Mouse (Mus musculus) cortical plate, adult 2 months (tissue): ENCODE data around the gene Dus1l. TPM values are rescaled to one million over a fixed set of nuclear protein-coding genes. Genes with fewer than 3 reads are reported as not detected.

Source experiments
- H3K27ac ChIP-seq: fragments of 200-500 bp; 2 replicates; pipeline ENCODE4 v1.5.1; 2012; ENCODE audit warnings: low read length, control low read depth, inconsistent platforms; ENCODE audit not compliant: insufficient read depth
- H3K4me1 ChIP-seq: fragments of 200-500 bp; 2 replicates; pipeline ENCODE4 v1.6.1; 2011; ENCODE audit warnings: low read length; ENCODE audit not compliant: control insufficient read depth, insufficient read depth
- H3K4me3 ChIP-seq: fragments of 200-500 bp; 2 replicates; pipeline ENCODE4 v1.5.1; 2011; ENCODE audit warnings: mild to moderate bottlenecking, low read length, control low read depth; ENCODE audit not compliant: insufficient read depth
- CTCF ChIP-seq: fragments of 200-500 bp; IDR thresholded peaks from 2 replicates; pipeline ENCODE4 v1.5.1; 2011; ENCODE audit warnings: mild to moderate bottlenecking, control low read depth, low read length; ENCODE audit not compliant: insufficient read depth; ENCODE audit errors: extremely low read depth
- POLR2A ChIP-seq: fragments of 200-500 bp; IDR thresholded peaks from 2 replicates; pipeline ENCODE4 v1.6.1; 2011; ENCODE audit warnings: mild to moderate bottlenecking, low read length, control low read depth; ENCODE audit not compliant: insufficient read depth; ENCODE audit errors: extremely low read depth
- polyA plus RNA-seq: library from polyadenylated mRNA; depleted of rRNA; stranded (reverse); fragments of >200 nt; gene quantifications from 2 replicates; pipeline ENCODE4 v1.2.3, GENCODE M21; 2012

Dus1l gene
- polyA plus RNA-seq, 1 experiment, result 49.8 TPM

GRCm38 (mm10) chr11:120826016-120826953, 30.1 kb upstream of the Dus1l start:
- no peak overlapping the region for H3K27ac ChIP-seq
- no peak for TF ChIP-seq POLR2A
- no peak for TF ChIP-seq CTCF
- no peaks in the 10 kb centered on the region for H3K4me1 ChIP-seq
- H3K4me3 ChIP-seq, result no peak overlapping the region

- TF ChIP-seq POLR2A (no peak), CTCF (no peak)
- H3K4me1 ChIP-seq, result no peaks in the 10 kb centered on the region
- H3K27ac ChIP-seq, result no peak overlapping the region
- peak overlapping the region; percentile 62; the same call in 1 of the 2 replicates for H3K4me3 ChIP-seq
Measured at GRCm38 (mm10) chr11:120825289-120825863, 29.2 kb upstream of the Dus1l start.

GRCm38 (mm10) chr11:120824787-120825288, 28.6 kb upstream of the Dus1l start:
- Histone ChIP-seq H3K4me3 (peak overlapping the region; percentile 62), H3K27ac (peak overlapping the region; percentile 98), H3K4me1 (no peaks in the 10 kb centered on the region)
- TF ChIP-seq CTCF (no peak), POLR2A (no peak; the same call in 1 of the 2 replicates)

GRCm38 (mm10) chr11:120823956-120824786, 28.0 kb upstream of the Dus1l start, which contains the start of gene Fasn:
Gene Fasn (minus strand): TSS chr11:120824547.
- no peaks in the 10 kb centered on the region for H3K4me1 ChIP-seq
- peak; percentile 96 for TF ChIP-seq POLR2A
- TF ChIP-seq CTCF, result no peak
- peak within 1 kb of the TSS; percentile 98 for H3K27ac ChIP-seq
- H3K4me3 ChIP-seq, result peak within 1 kb of the TSS; percentile 62

GRCm38 (mm10) chr11:120823551-120823947, 27.3 kb upstream of the Dus1l start:
- no peak for TF ChIP-seq CTCF
- no peak for TF ChIP-seq POLR2A
- Histone ChIP-seq H3K4me3 (peak overlapping the region; percentile 62), H3K27ac (peak overlapping the region; percentile 94), H3K4me1 (no peaks in the 10 kb centered on the region)

GRCm38 (mm10) chr11:120822831-120823550, 26.8 kb upstream of the Dus1l start:
- TF ChIP-seq POLR2A (no peak), CTCF (no peak)
- H3K27ac ChIP-seq, result peak overlapping the region; percentile 94; the same call in 1 of the 2 replicates
- peak overlapping the region; percentile 62 for H3K4me3 ChIP-seq
- no peaks in the 10 kb centered on the region for H3K4me1 ChIP-seq

- H3K4me3 ChIP-seq, result peak overlapping the region; percentile 62
- no peaks in the 10 kb centered on the region for H3K4me1 ChIP-seq
- TF ChIP-seq CTCF (no peak), POLR2A (no peak)
- H3K27ac ChIP-seq, result no peak overlapping the region
Measured at GRCm38 (mm10) chr11:120822321-120822720, 26.1 kb upstream of the Dus1l start.

- no peak for TF ChIP-seq POLR2A
- no peak for TF ChIP-seq CTCF
- Histone ChIP-seq H3K27ac (no peak overlapping the region), H3K4me3 (no peak overlapping the region), H3K4me1 (no peaks in the 10 kb centered on the region)
Measured at GRCm38 (mm10) chr11:120821076-120821922, 25.1 kb upstream of the Dus1l start.
